Mouse (Mus musculus) kidney, adult 2 months (tissue): ENCODE results near the gene Cd3g.

Experiments used
- CTCF ChIP-seq: fragments of 200-500 bp; conservative IDR thresholded peaks from 2 replicates; pipeline ENCODE4 v1.5.1; 2011; ENCODE audit warnings: low read depth, mild to moderate bottlenecking, control low read depth, low read length, moderate library complexity, mixed read lengths; ENCODE audit not compliant: insufficient read depth, insufficient read length
- POLR2A ChIP-seq: fragments of 200-500 bp; IDR thresholded peaks from one replicate; pipeline ENCODE4 v1.6.1; 2011; ENCODE audit warnings: low read depth, low read length, control low read depth

GRCm38 (mm10) chr9:45007404-45007803 is 27.2 kb upstream of the Cd3g start:
- no peak for TF ChIP-seq CTCF
- TF ChIP-seq POLR2A, result no peak
